Mouse (Mus musculus) urinary bladder, postnatal 25 days (tissue): Measurements from ENCODE around the gene Zfp949.
A peak's percentile ranks its signal among the peaks of the same experiment; 100 is the strongest.

Source experiments
- DNase-seq: peaks from one replicate; pipeline ENCODE4 v3.0.0; 2022; ENCODE audit warnings: low spot score

Gene Zfp949

GRCm38 (mm10) chr9:88547851-88548613 lies at the start of gene Zfp949:
Gene Zfp949, plus strand, starts transcription at chr9:88548020.
- peak; percentile 33 for DNase-seq

- no peak for DNase-seq
These were observed 47.7 kb upstream of the Zfp949 start for GRCm38 (mm10) chr9:88500112-88500511.

GRCm38 (mm10) chr9:88501846-88502245 lies 46.0 kb upstream of the Zfp949 start:
- DNase-seq, result no peak

GRCm38 (mm10) chr9:88515546-88515945 lies 32.3 kb upstream of the Zfp949 start:
- no peak for DNase-seq

GRCm38 (mm10) chr9:88516361-88516995 lies 31.3 kb upstream of the Zfp949 start:
- DNase-seq, result no peak

- DNase-seq, result no peak
These were observed 28.3 kb upstream of the Zfp949 start for GRCm38 (mm10) chr9:88519390-88520121.

GRCm38 (mm10) chr9:88520122-88520848 lies 27.5 kb upstream of the Zfp949 start:
- no peak for DNase-seq

GRCm38 (mm10) chr9:88520849-88521483 lies 26.9 kb upstream of the Zfp949 start:
- no peak for DNase-seq

- no peak for DNase-seq
These were observed 25.8 kb upstream of the Zfp949 start for GRCm38 (mm10) chr9:88521961-88522568.

GRCm38 (mm10) chr9:88522569-88523334 lies 25.1 kb upstream of the Zfp949 start:
- DNase-seq, result peak; percentile 97

- DNase-seq, result no peak
These were observed 24.5 kb upstream of the Zfp949 start for GRCm38 (mm10) chr9:88523335-88523668.

- no peak for DNase-seq
These were observed 23.5 kb upstream of the Zfp949 start for GRCm38 (mm10) chr9:88524367-88524766.

GRCm38 (mm10) chr9:88524796-88525195 lies 23.0 kb upstream of the Zfp949 start:
- DNase-seq, result no peak

GRCm38 (mm10) chr9:88525341-88525740 lies 22.5 kb upstream of the Zfp949 start:
- no peak for DNase-seq

- DNase-seq, result no peak
These were observed 19.9 kb upstream of the Zfp949 start for GRCm38 (mm10) chr9:88527956-88528355.

GRCm38 (mm10) chr9:88528736-88529135 lies 19.1 kb upstream of the Zfp949 start:
- no peak for DNase-seq

- DNase-seq, result no peak
These were observed 18.2 kb upstream of the Zfp949 start for GRCm38 (mm10) chr9:88529571-88529970.

- DNase-seq, result no peak
These were observed 17.7 kb upstream of the Zfp949 start for GRCm38 (mm10) chr9:88529979-88530580.

- no peak for DNase-seq
These were observed 13.7 kb upstream of the Zfp949 start for GRCm38 (mm10) chr9:88534093-88534492.

GRCm38 (mm10) chr9:88539546-88540224 lies 8.1 kb upstream of the Zfp949 start:
- no peak for DNase-seq
